Mouse (Mus musculus): ENCODE measurements around the gene Med12.

DNA sequence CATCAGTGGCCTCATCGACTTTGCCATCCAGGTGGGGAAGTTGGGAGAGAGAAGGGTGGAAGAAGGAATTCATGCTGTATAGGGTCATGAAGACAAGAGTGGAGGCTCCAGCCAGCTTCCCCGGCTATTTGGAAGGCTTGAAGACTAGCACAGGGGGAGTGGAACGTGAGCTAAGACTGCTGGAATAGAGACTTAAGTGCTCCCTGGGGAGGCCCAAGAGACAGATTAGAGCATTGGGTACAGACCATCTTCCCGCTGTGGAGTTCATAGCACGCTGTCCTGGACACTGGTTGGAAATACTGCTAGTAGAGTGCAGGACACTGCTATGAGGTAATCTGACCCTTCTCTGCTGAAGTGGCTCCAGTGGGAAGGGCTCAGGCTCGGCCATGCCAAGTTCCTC, 9.0 kb downstream of the Med12 start:
- no peak for TF ChIP-seq CTCF (IDR thresholded peaks at IDR 0.05; ENCODE audit: control insufficient read depth, insufficient read depth, low read length)
- TF ChIP-seq POLR2A (IDR thresholded peaks at IDR 0.05; ENCODE audit: borderline replicate concordance, control insufficient read depth, low read depth, low read length) = no peak

Measured in bone marrow, adult 2 months (tissue).